7 mouse cellular contexts compared by ENCODE assay signal in genomic region chr14:122902884-122903283, GRCm38 (mm10). TPM values are rescaled to one million over a fixed set of nuclear protein-coding genes. Genes with fewer than 3 reads are reported as not detected.
DNase-seq lines count a peak whose midpoint lies in the region; ATAC-seq and TF ChIP-seq lines count a peak whose summit lies in the region.

No protein-coding gene starts in this region.

- H3K27ac ChIP-seq in kidney, embryonic 14.5 days (ENCODE audit: low read depth, low read length): peak overlapping the region; percentile 62; the same call in 1 of the 2 replicates

- no peak for TF ChIP-seq POLR2A in lung, adult 2 months (IDR thresholded peaks at IDR 0.05; ENCODE audit: borderline replicate concordance, extremely low read depth, low read depth, low read length)

- no peak overlapping the region for H3K4me3 ChIP-seq in kidney, embryonic 14.5 days (ENCODE audit: low read length)
- H3K4me3 ChIP-seq in lung, adult 2 months (replicated peaks; ENCODE audit: extremely low read depth, low read depth, low read length): no peak overlapping the region

- no peaks in the 10 kb centered on the region for H3K9me3 ChIP-seq in kidney, embryonic 14.5 days (ENCODE audit: control insufficient read depth, low read length)

- no peaks in the 10 kb centered on the region for H3K36me3 ChIP-seq in kidney, embryonic 14.5 days (ENCODE audit: control insufficient read depth, insufficient read depth, low read length)

- WGBS in kidney, embryonic 14.5 days: 58% methylated on average over 4 of the region's 4 CpGs
- WGBS in lung, adult 2 months: 53% methylated on average over 4 of the region's 4 CpGs

- H3K9ac ChIP-seq in kidney, embryonic 14.5 days (ENCODE audit: low read depth, low read length): no peak overlapping the region

- peak; percentile 64 to 65 for DNase-seq in urinary bladder, adult 18-20 months (ENCODE audit: low spot score in 2 of 2)
- DNase-seq in urinary bladder, postnatal 10 days (ENCODE audit: low spot score): no peak
- peak; percentile 98 for DNase-seq in cerebellum, adult 9-11 months
- peak; percentile 78 for DNase-seq in gonadal fat pad, adult 2 months (ENCODE audit: low read depth)
- peak; percentile 82 for DNase-seq in lung, adult 2 months
- DNase-seq in testis, postnatal 14 days (ENCODE audit: low spot score): peak; percentile 21

- no peaks in the 10 kb centered on the region for H3K27me3 ChIP-seq in kidney, embryonic 14.5 days (ENCODE audit: control insufficient read depth, insufficient read depth, low read length)

- TF ChIP-seq CTCF in lung, adult 2 months (IDR thresholded peaks at IDR 0.05; ENCODE audit: insufficient read depth, low read length): peak; percentile 29; the same call in 1 of the 2 replicates

- no peak overlapping the region for H3K4me2 ChIP-seq in kidney, embryonic 14.5 days (replicated peaks; ENCODE audit: low read depth, low read length)

- ATAC-seq in kidney, embryonic 14.5 days (ENCODE audit: low FRiP score, low TSS enrichment): peak; percentile 65

- H3K4me1 ChIP-seq in kidney, embryonic 14.5 days (ENCODE audit: control insufficient read depth, insufficient read depth, low read length): no peaks in the 10 kb centered on the region; the same call in 1 of the 2 replicates
- peaks cover 9% of the 10 kb centered on the region for H3K4me1 ChIP-seq in lung, adult 2 months (ENCODE audit: control insufficient read depth, insufficient read depth, low read length)

RNA-seq across cellular contexts. Expression of gene Ggact, which starts 10.7 kb away (rescaled TPM):
- 45.9 and 50.4 TPM in 2 replicates for polyA plus RNA-seq in gonadal fat pad, adult 2 months (2012; rRNA removed)
- polyA plus RNA-seq in kidney, embryonic 14.5 days (2014; fragmentation: Nextera tagmentation; extraction: Ambion mirVana): 14.2 and 16.4 TPM in 2 replicates
- polyA plus RNA-seq in lung, adult 2 months (2012; rRNA removed): 33.3 and 49.1 TPM in 2 replicates
